Mouse (Mus musculus) liver, embryonic 12.5 days (tissue): Measurements from ENCODE around the gene Olfr574. TPM values are rescaled to one million over a fixed set of nuclear protein-coding genes. Genes with fewer than 3 reads are reported as not detected.

ENCODE experiments used
- ATAC-seq: fragments of 200-750 bp; cut with Nextera tagmentation; 2 replicates; pipeline ENCODE4 v1.8.0; 2017; ENCODE audit warnings: moderate number of reproducible peaks, mild to moderate bottlenecking, moderate library complexity
- H3K27ac ChIP-seq: fragments of 300-500 bp; sonication (generic); 2 replicates; pipeline ENCODE4 v1.5.1; 2016; ENCODE audit warnings: mild to moderate bottlenecking
- H3K27me3 ChIP-seq: fragments of 300-500 bp; sonication (generic); replicated peaks from 2 replicates; pipeline ENCODE4 v1.6.1; 2016; ENCODE audit warnings: mild to moderate bottlenecking, moderate library complexity
- H3K36me3 ChIP-seq: fragments of 300-500 bp; sonication (generic); 2 replicates; pipeline ENCODE4 v1.6.1; 2016; ENCODE audit warnings: mild to moderate bottlenecking, moderate library complexity
- H3K4me1 ChIP-seq: fragments of 300-500 bp; sonication (generic); 2 replicates; pipeline ENCODE4 v1.6.1; 2016
- H3K4me2 ChIP-seq: fragments of 300-500 bp; sonication (generic); 2 replicates; pipeline ENCODE4 v1.6.1; 2016; ENCODE audit warnings: mild to moderate bottlenecking, moderate library complexity
- H3K4me3 ChIP-seq: fragments of 300-500 bp; sonication (generic); 2 replicates; pipeline ENCODE4 v1.5.1; 2016; ENCODE audit warnings: mild to moderate bottlenecking, moderate library complexity
- H3K9ac ChIP-seq: fragments of 300-500 bp; sonication (generic); 2 replicates; pipeline ENCODE4 v1.6.1; 2016; ENCODE audit warnings: mild to moderate bottlenecking, moderate library complexity
- H3K9me3 ChIP-seq: fragments of 300-500 bp; sonication (generic); replicated peaks from 2 replicates; pipeline ENCODE4 v1.6.1; 2016; ENCODE audit warnings: mild to moderate bottlenecking, moderate library complexity
- WGBS: fragments of 180-500 bp; shearing (Covaris S2); methylation state at CpG from one replicate; pipeline ENCODE4 v1.1.7; 2016; ENCODE audit not compliant: insufficient replicate concordance; 5-methylcytosine and 5-hydroxymethylcytosine counted together
- polyA plus RNA-seq: library from polyadenylated mRNA; unstranded; fragments of >200 nt; fragmentation: Nextera tagmentation; extraction: Ambion mirVana; gene quantifications from 2 replicates; pipeline ENCODE4 v1.2.1, GENCODE M21; 2016

The Olfr574 gene
- polyA plus RNA-seq, 1 experiment from 2014 or later, result not detected

- H3K4me3 ChIP-seq, result no peak within 1 kb of the TSS
- H3K27ac ChIP-seq, result no peak within 1 kb of the TSS
- peaks cover 14% of the 10 kb centered on the region; the same call in 1 of the 2 replicates for H3K4me1 ChIP-seq
- WGBS, result 29% methylated on average over 2 of the region's 2 CpGs
- no peak within 1 kb of the TSS for H3K9ac ChIP-seq
- H3K9me3 ChIP-seq, result no peaks in the 10 kb centered on the region
- H3K4me2 ChIP-seq, result no peak within 1 kb of the TSS
- no peak for ATAC-seq
- no peaks in the 10 kb centered on the region for H3K36me3 ChIP-seq
- H3K27me3 ChIP-seq, result no peaks in the 10 kb centered on the region
Measured at GRCm38 (mm10) chr7:102962360-102962759, 14.1 kb downstream of the Olfr574 start, which contains the start of gene Olfr576. Olfr576 (plus strand) TSS chr7:102962660.

- Histone ChIP-seq H3K4me2 (no peak overlapping the region), H3K9ac (no peak overlapping the region), H3K4me3 (no peak overlapping the region), H3K4me1 (no peaks in the 10 kb centered on the region), H3K27ac (no peak overlapping the region), H3K9me3 (no peaks in the 10 kb centered on the region), H3K36me3 (no peaks in the 10 kb centered on the region), H3K27me3 (no peaks in the 10 kb centered on the region)
- WGBS, result 33% methylated on average over 1 of the region's 1 CpGs
- no peak for ATAC-seq
Measured at GRCm38 (mm10) chr7:102974399-102974798, 26.1 kb downstream of the Olfr574 start.

GRCm38 (mm10) chr7:102975843-102976242 is 27.6 kb downstream of the Olfr574 start, which contains the start of gene Olfr577:
Olfr577 (minus strand) TSS chr7:102975943.
- no peak for ATAC-seq
- no peak within 1 kb of the TSS for H3K4me3 ChIP-seq
- no peak within 1 kb of the TSS for H3K4me2 ChIP-seq
- no peaks in the 10 kb centered on the region for H3K36me3 ChIP-seq
- H3K4me1 ChIP-seq, result no peaks in the 10 kb centered on the region
- no peaks in the 10 kb centered on the region for H3K9me3 ChIP-seq
- H3K27ac ChIP-seq, result no peak within 1 kb of the TSS
- H3K27me3 ChIP-seq, result no peaks in the 10 kb centered on the region
- no peak within 1 kb of the TSS for H3K9ac ChIP-seq
- WGBS, result 65% methylated on average over 2 of the region's 2 CpGs

GRCm38 (mm10) chr7:102989224-102989623 is 41.0 kb downstream of the Olfr574 start, which contains the start of gene Olfr578:
Olfr578 (minus strand) TSS chr7:102989324.
- Histone ChIP-seq H3K4me2 (no peak within 1 kb of the TSS), H3K4me1 (no peaks in the 10 kb centered on the region), H3K9me3 (no peaks in the 10 kb centered on the region), H3K27me3 (no peaks in the 10 kb centered on the region), H3K27ac (no peak within 1 kb of the TSS), H3K36me3 (no peaks in the 10 kb centered on the region), H3K4me3 (no peak within 1 kb of the TSS), H3K9ac (no peak within 1 kb of the TSS)
- ATAC-seq, result no peak
- WGBS, result 50% methylated on average over 3 of the region's 3 CpGs

Other genes starting within 250 kb of the Olfr574 start
- gene Olfr558, start 246.3 kb upstream of the Olfr574 start, polyA plus RNA-seq, result not detected in 2 replicates
- gene Olfr33, start 229.4 kb upstream of the Olfr574 start, polyA plus RNA-seq, result not detected in 2 replicates
- gene Olfr559, start 221.0 kb upstream of the Olfr574 start, polyA plus RNA-seq, result not detected in 2 replicates
- not detected in 2 replicates for gene Olfr560, start 189.1 kb upstream of the Olfr574 start, polyA plus RNA-seq
- not detected in 2 replicates for gene Olfr78, start 189.0 kb upstream of the Olfr574 start, polyA plus RNA-seq
- gene Olfr561, start 177.2 kb upstream of the Olfr574 start, polyA plus RNA-seq, result not detected in 2 replicates
- gene Olfr564, start 145.0 kb upstream of the Olfr574 start, polyA plus RNA-seq, result not detected in 2 replicates
- gene Olfr566, start 89.7 kb upstream of the Olfr574 start, polyA plus RNA-seq, result not detected in 2 replicates
- not detected in 2 replicates for gene Olfr568, start 71.3 kb upstream of the Olfr574 start, polyA plus RNA-seq
- gene Olfr569, start 57.6 kb upstream of the Olfr574 start, polyA plus RNA-seq, result not detected in 2 replicates
- gene Olfr570, start 53.9 kb upstream of the Olfr574 start, polyA plus RNA-seq, result not detected in 2 replicates
- not detected in 2 replicates for gene Olfr571, start 30.9 kb upstream of the Olfr574 start, polyA plus RNA-seq
- gene Olfr572, start 24.1 kb upstream of the Olfr574 start, polyA plus RNA-seq, result not detected in 2 replicates
- not detected in 2 replicates for gene Olfr573-ps1, start 5.9 kb upstream of the Olfr574 start, polyA plus RNA-seq
- not detected in 2 replicates for gene Olfr575, start 10.3 kb downstream of the Olfr574 start, polyA plus RNA-seq
- gene Olfr576, start 14.2 kb downstream of the Olfr574 start, polyA plus RNA-seq, result not detected in 2 replicates
- not detected in 2 replicates for gene Olfr577, start 27.5 kb downstream of the Olfr574 start, polyA plus RNA-seq
- not detected in 2 replicates for gene Olfr578, start 40.9 kb downstream of the Olfr574 start, polyA plus RNA-seq
- gene Olfr582, start 89.6 kb downstream of the Olfr574 start, polyA plus RNA-seq, result not detected in 2 replicates
- not detected in 2 replicates for gene Olfr583, start 102.8 kb downstream of the Olfr574 start, polyA plus RNA-seq
- gene Olfr584, start 133.4 kb downstream of the Olfr574 start, polyA plus RNA-seq, result not detected in 2 replicates
- not detected in 2 replicates for gene Olfr585, start 149.3 kb downstream of the Olfr574 start, polyA plus RNA-seq
- not detected in 2 replicates for gene Olfr586, start 177.2 kb downstream of the Olfr574 start, polyA plus RNA-seq
- not detected in 2 replicates for gene Olfr588-ps1, start 192.4 kb downstream of the Olfr574 start, polyA plus RNA-seq
- gene Olfr589, start 207.9 kb downstream of the Olfr574 start, polyA plus RNA-seq, result not detected in 2 replicates
- gene Olfr591, start 229.9 kb downstream of the Olfr574 start, polyA plus RNA-seq, result not detected in 2 replicates
- not detected in 2 replicates for gene Olfr592, start 236.3 kb downstream of the Olfr574 start, polyA plus RNA-seq